Mouse (Mus musculus) kidney, postnatal 4 days (tissue): ENCODE results near the gene Timm13.

ENCODE experiments used
- DNase-seq, 2 experiments: peaks; one replicate each; pipeline ENCODE4 v3.0.0; 2021; ENCODE audit warnings: mixed read lengths in 2 of 2

Gene Timm13

GRCm38 (mm10) chr10:80904004-80904693, 3.4 kb upstream of the Timm13 start:
- no peak for DNase-seq

DNA sequence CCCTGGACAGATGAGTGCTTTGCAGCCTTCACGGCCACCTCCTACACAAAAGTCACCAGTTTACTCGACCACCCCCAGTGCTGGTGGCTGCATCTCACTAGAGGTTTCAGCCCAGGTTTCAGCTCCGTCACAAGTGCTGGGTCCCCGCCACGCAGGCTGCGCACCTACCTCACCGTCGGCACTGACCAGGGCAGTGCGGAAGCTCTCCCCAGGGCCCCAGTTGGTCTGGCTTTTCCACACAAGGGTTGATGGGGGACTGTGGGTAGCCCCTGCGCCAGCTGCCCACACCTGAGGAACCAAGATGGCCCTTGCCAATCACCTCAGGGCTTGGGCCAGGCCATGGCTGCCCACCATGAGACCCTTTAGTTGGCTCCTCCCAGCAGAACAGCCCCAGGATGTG, 2.5 kb upstream of the Timm13 start:
- no peak for DNase-seq

DNA sequence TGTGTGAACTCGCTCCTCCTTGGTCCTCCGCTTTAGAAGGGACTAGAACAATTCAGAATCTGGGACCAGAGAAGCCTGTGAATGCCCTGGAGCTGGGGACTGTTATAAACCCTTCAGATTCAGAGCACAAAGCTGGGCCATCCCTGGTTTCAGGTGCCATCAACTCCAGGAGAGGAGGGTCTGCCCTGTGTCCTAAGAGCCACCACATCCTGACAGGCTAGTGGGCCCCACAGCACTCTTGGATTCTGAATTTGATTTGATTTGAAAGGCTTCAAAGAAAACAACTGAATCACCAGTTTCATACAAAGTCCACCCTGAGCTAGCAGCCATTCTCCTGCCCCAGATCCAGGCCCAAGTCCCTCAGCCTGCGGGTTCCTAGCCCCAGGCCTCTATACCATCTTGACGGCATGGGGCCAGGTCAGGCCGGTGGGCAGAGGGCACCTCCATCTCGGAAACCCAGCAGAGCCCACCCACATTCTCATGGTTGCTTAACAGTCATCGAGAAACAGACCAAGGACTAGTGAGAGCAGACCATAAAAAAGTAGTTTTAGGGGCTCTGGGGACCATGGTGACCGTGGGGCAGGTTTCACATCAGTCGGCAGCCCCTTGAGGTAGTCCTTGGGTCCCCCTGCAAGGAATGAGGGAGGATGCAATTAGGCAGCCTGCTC, 1.6 kb upstream of the Timm13 start:
- no peak for DNase-seq

DNA sequence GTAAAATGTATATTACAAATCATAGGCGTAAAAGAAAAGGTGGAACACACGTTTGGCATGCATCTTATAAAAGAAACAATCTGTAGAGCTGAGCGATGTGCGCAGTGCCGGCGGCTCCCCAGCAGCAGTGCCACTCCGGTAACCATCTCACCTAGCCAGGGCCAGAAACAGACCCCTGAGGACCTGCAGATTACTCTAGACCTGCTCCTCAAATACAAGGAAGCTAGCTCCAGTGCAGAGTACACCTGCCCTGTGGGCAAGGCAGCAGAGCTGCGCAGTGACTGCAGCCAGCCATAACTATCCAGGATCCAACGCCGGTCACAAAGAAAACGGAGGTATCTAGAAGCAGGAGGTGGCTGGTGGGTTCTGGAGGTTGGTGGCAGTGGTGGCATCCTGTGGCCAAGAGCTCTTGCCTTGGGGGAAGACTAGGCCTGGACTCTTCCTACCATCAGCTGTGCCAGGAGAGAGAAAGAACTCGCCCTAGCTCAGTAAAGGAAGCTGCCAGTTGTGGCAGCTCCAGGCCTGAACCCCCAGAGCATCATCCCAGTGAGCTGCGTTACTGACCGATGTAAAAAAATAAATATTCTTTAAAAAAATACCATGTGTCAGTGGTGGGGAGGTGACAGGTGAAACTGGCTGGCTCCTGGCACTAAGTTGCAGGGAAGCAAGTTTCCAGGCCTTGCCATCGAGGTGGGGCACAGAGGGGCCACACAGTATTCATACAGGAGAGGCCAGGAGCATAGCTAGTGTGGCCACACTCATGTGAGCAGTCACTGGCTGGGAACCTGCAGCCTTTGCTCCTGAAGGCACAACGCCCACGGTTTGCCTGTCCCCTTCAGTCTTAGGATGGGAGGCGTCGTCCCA, 872 bp upstream of the Timm13 start:
- peak in 1 of 2 experiments; percentile 29 for DNase-seq

GRCm38 (mm10) chr10:80899591-80900317, 1.0 kb downstream of the Timm13 start:
- no peak for DNase-seq

DNA sequence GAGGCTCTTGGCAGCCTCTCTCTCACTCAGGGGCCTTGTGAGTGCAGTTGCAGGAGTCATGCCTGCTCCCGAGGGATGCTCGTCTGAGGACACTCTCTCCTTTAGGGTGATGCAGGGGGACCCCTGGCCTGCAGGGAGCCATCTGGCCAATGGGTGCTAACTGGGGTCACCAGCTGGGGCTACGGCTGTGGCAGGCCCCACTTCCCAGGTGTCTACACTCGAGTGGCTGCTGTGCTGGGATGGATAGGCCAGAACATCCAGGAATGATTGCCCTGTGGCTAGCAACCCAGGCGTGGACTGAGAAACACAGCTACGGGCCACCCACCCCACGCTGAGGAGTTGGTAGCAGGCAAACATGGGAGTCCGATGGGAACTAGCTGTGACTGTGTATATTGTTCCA, 1.7 kb downstream of the Timm13 start:
- DNase-seq, result no peak

DNA sequence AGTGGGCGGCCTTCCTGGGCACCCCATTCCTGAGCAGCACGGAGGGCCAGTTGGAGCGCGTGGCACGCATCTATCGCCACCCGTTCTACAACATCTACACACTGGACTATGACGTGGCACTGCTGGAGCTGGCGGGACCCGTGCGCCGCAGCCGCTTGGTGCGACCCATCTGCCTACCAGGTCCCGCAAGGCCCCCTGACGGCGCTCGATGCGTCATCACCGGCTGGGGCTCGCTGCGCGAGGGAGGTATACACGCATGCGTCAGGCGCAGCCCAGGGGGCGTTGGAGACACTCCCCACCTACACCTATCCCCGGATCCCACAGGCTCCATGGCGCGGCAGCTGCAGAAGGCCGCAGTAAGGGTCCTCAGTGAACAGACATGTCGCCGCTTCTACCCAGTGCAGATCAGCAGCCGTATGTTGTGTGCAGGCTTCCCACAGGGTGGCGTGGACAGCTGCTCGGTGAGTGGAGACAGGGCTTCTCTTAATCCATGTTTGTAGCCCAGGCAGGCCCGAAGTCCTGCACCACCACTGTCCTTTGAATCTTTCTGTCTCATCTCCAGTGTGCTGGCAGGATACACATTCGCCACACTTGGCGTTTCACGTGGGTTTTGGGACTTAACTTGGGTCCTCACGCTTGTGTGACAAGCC, 2.8 kb downstream of the Timm13 start:
- no peak for DNase-seq

DNA sequence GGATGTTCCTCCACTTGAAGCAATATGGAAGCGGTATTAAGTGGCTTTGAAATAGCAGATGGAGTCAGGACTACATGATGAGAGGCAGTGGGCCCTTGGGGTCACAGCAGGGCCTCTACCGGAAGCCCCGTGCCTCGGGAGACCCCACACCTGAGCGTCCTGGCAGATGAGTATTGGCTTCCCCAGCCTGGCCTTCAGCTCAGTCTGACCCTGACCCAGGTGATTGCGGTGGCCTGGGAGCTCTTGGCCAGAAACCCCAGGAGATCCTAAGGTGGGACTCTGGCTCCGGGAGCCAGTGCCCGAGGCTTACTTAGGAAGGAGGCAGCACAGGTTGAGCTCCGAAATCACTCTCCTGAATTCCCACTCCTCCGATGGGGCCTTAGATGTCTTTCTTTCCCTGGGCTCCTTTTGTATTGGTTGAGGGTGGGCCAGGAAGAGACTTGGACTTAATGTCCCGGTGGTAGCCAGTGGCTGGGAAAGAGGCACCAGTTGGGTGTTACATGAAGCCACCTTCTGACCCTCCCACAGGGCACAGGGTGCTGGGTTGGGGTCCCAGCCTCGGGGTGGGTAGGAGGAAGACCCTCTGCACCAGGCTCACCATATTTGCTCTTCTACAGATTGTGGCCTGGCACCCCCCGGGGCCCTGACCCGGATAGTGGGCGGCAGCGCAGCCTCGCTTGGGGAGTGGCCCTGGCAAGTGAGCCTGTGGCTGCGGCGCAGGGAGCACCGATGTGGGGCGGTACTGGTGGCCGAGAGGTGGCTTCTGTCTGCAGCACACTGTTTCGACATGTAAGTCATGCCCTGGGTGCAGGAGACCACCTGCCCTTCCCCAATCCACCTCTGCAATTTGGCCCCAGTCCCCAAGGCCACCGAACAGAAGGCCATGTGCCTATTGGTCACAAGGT, 3.9 kb downstream of the Timm13 start:
- no peak for DNase-seq

DNA sequence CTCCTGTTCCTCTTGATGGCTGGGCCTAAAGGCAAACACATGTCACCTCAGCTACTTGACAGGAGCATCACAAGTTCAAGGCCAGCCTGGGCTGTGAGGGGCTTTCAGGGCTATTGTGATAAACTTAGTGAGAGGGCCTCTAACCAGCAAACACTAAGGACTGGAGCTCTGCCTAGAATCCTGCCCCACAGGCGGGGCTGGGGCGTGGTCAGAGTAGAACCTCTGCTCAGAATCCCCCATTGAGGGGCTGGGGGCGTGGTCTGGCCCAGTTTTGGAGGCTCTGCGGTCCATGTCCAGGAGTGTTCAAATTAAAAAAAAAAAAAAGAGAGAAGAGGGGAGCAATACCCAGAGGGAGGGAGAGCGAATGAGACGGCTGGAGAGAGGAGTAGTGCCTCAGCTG, 5.1 kb downstream of the Timm13 start:
- DNase-seq, result no peak

GRCm38 (mm10) chr10:80895100-80895499, 5.7 kb downstream of the Timm13 start:
- no peak for DNase-seq

DNA sequence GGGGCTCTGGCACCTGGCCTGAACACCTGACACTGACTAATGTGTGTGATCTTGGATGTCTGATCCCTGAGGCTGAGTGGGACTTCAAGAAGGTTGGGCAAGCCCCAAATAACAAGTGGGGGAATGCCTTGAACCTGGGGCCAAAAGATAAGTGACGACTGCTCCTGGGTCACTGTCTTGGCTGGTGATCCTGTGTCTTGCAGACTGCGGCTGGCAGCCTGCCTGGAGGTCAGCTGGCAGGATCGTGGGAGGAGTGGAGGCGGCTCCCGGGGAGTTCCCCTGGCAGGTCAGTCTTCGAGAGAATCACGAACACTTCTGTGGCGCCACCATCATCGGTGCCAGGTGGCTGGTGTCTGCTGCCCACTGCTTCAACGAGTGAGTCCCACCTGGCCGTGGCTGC, 13.6 kb downstream of the Timm13 start:
- DNase-seq, result peak; percentile 71 to 80

DNA sequence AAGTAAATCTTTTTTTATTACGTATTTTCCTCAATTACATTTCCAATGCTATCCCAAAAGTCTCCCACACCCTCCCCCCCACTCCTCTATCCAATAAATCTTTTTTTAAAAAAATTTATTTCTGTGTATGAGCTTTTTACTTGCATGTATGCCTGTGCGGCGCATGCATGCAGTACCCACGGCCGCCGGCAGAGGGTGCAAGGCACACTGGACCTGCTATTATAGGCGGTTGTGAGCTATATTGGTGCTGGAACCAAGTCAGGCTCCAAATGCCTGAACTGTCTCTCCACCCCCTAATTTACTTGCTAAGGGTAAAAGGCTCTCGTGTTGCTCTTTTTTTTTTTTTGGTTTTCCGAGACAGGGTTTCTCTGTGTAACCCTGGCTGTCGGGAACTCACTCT, 19.5 kb downstream of the Timm13 start:
- DNase-seq, result peak; percentile 86 to 88

- DNase-seq, result no peak
Observed at GRCm38 (mm10) chr10:80880901-80881300, 19.9 kb downstream of the Timm13 start.

- peak; percentile 79 to 82 for DNase-seq
Observed at GRCm38 (mm10) chr10:80880131-80880641, 20.6 kb downstream of the Timm13 start.

DNA sequence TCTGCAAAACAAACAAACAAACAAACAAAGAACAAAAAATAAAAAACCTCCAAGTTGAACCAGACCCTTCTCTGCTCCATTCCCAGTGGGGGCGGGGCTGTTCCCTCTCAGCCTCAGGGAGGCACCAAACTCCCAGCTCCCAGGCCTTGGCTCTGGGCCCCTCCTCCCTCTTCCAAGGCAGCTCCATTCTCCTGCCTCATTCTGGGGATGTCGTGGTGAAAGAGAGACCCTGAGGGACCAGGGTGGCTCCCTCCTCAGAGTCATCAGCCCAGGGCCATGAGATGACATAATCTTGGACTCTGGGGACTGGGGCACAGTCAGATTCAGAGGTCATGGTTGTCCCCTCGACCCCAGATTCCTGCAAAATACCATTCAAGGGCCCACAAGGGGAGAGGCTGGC, 24.2 kb downstream of the Timm13 start:
- peak; percentile 35 to 38 for DNase-seq

- peak; percentile 75 to 80 for DNase-seq
Observed at GRCm38 (mm10) chr10:80876028-80876427, 24.7 kb downstream of the Timm13 start.

DNA sequence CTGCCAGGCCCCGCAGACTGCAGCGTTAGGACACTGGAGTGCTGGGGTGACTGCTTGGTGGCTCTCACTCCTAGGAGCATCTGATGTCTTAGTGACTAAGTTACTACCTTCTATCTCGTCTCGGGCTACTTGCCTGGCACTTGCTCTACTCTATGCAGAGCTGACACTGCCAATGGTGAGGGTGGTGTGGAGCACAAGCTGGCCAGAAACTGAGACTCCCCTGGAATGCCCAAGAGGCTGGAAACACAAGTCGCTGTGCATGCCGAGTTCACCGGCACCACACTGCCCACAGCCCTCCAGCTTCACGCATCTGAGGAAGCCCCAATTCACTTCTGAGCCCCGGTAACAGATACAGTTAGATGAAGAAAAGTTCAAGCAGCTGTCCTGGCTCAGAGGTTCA, 26.7 kb downstream of the Timm13 start:
- no peak for DNase-seq

DNA sequence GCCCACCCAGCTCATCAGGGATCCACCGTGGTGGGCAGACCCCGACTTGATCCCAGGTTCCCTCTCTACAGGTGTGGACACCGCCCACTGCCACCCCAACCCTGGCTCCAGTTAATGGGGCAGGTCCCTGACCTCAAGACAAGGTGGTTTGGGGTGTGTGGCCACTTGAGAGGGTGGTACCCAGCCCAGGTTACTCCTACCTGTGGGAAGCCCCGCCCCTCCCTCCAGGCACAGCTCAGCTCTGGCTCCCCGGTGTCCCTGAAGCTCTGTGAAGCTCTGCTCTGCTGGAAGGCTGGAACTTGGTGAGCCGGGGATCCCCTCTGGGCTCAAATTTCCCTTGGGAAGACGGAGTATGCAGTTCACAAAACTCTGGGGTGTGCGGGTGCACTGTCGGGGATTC, 29.2 kb downstream of the Timm13 start, which contains the start of gene Tmprss9:
Gene Tmprss9 (plus strand): TSS at position 268 of the 400 bp plus-strand sequence.
- DNase-seq, result peak; percentile 30 to 50

GRCm38 (mm10) chr10:80870993-80871392, 29.8 kb downstream of the Timm13 start:
- DNase-seq, result peak; percentile 36 to 54

- DNase-seq, result no peak
Observed at GRCm38 (mm10) chr10:80864446-80864845, 36.3 kb downstream of the Timm13 start.

GRCm38 (mm10) chr10:80862305-80862704, 38.5 kb downstream of the Timm13 start:
- no peak for DNase-seq
